Mouse (Mus musculus) sigmoid colon, adult 10 weeks (tissue): Measurements from ENCODE around the gene Coq6. TPM values are rescaled to one million over a fixed set of nuclear protein-coding genes. Genes with fewer than 3 reads are reported as not detected.

ENCODE experiments used
- polyA plus RNA-seq: library from polyadenylated mRNA; stranded (reverse); fragments of 350-450 nt; fragmentation: Illumina TruSeq; extraction: RNeasy Lipid Tissue Mini Kit (QIAGEN cat#74804); gene quantifications from one replicate; pipeline ENCODE4 v1.2.3, GENCODE M21; 2014; ENCODE audit warnings: low read depth, low replicate concordance

Gene Coq6
- polyA plus RNA-seq, result 2.2 TPM

GRCm38 (mm10) chr12:84361555-84362489 is at the start of gene Coq6, which contains the start of gene Fam161b:
Gene Coq6, plus strand, starts transcription at chr12:84361657.
Gene Fam161b, minus strand, starts transcription at chr12:84361833.

GRCm38 (mm10) chr12:84316721-84317621 is 44.5 kb upstream of the Coq6 start, which contains the start of gene Zfp410:
Gene Zfp410, plus strand, starts transcription at chr12:84316852.

GRCm38 (mm10) chr12:84408819-84409507 is 47.5 kb downstream of the Coq6 start, which contains the start of the genes Entpd5 and Bbof1:
Gene Entpd5, minus strand, starts transcription at chr12:84409029.
Gene Bbof1, plus strand, starts transcription at chr12:84409071.

GRCm38 (mm10) chr12:84416834-84417604 is 55.6 kb downstream of the Coq6 start, which contains the start of gene Rnf113a2:
Gene Rnf113a2, plus strand, starts transcription at chr12:84417196.

Other genes with a start within 250 kb of the Coq6 start
- gene Dnal1, start 247.3 kb upstream of the Coq6 start, polyA plus RNA-seq, result 13.6 TPM
- gene Pnma1, start 213.2 kb upstream of the Coq6 start, polyA plus RNA-seq, result not detected
- 17.7 TPM for gene Elmsan1, start 142.8 kb upstream of the Coq6 start, polyA plus RNA-seq
- gene Ptgr2, start 76.4 kb upstream of the Coq6 start, polyA plus RNA-seq, result 113 TPM
- gene Zfp410, start 44.8 kb upstream of the Coq6 start, polyA plus RNA-seq, result 45.7 TPM
- 4.2 TPM for gene Fam161b, start 176 bp downstream of the Coq6 start, polyA plus RNA-seq
- 216 TPM for gene Entpd5, start 47.4 kb downstream of the Coq6 start, polyA plus RNA-seq
- gene Bbof1, start 47.4 kb downstream of the Coq6 start, polyA plus RNA-seq, result 10.3 TPM
- 11.0 TPM for gene Rnf113a2, start 55.5 kb downstream of the Coq6 start, polyA plus RNA-seq
- 99.9 TPM for gene Aldh6a1, start 89.3 kb downstream of the Coq6 start, polyA plus RNA-seq
- 20.2 TPM for gene Lin52, start 89.8 kb downstream of the Coq6 start, polyA plus RNA-seq
- not detected for gene Vsx2, start 208.1 kb downstream of the Coq6 start, polyA plus RNA-seq